Mouse (Mus musculus) neural tube, embryonic 11.5 days (tissue): ENCODE results near the gene Vdr. TPM values are rescaled to one million over a fixed set of nuclear protein-coding genes. Genes with fewer than 3 reads are reported as not detected.

ENCODE experiments used
- ATAC-seq: fragments of 200-750 bp; cut with Nextera tagmentation; 2 replicates; pipeline ENCODE4 v1.8.0; 2017; ENCODE audit warnings: moderate number of reproducible peaks, mild to moderate bottlenecking, moderate TSS enrichment, moderate library complexity; ENCODE audit not compliant: insufficient read depth, low FRiP score, low TSS enrichment
- DNase-seq: peaks from one replicate; pipeline ENCODE4 v3.0.0-alpha.2; 2015; ENCODE audit warnings: low spot score
- H3K27ac ChIP-seq: fragments of 300-500 bp; sonication (generic); 2 replicates; pipeline ENCODE4 v1.5.1; 2014; ENCODE audit warnings: low read depth, mild to moderate bottlenecking, low read length
- H3K27me3 ChIP-seq: fragments of 300-500 bp; sonication (generic); 2 replicates; pipeline ENCODE4 v1.6.1; 2014; ENCODE audit warnings: mild to moderate bottlenecking, low read length, mixed read lengths; ENCODE audit not compliant: control insufficient read depth, insufficient read depth
- H3K36me3 ChIP-seq: fragments of 300-500 bp; sonication (generic); 2 replicates; pipeline ENCODE4 v1.6.1; 2014; ENCODE audit warnings: mild to moderate bottlenecking, low read length, moderate library complexity, mixed read lengths; ENCODE audit not compliant: control insufficient read depth, insufficient read depth
- H3K4me1 ChIP-seq: fragments of 300-500 bp; sonication (generic); 2 replicates; pipeline ENCODE4 v1.6.1; 2014; ENCODE audit warnings: low read length, mixed read lengths; ENCODE audit not compliant: control insufficient read depth, insufficient read depth
- H3K4me2 ChIP-seq: fragments of 300-500 bp; sonication (generic); 2 replicates; pipeline ENCODE4 v1.6.1; 2014; ENCODE audit warnings: low read depth, mild to moderate bottlenecking, moderate library complexity
- H3K4me3 ChIP-seq: fragments of 300-500 bp; sonication (generic); 2 replicates; pipeline ENCODE4 v1.5.1; 2014; ENCODE audit warnings: low read depth, low read length
- H3K9ac ChIP-seq: fragments of 300-500 bp; sonication (generic); 2 replicates; pipeline ENCODE4 v1.6.1; 2014; ENCODE audit warnings: mild to moderate bottlenecking, low read length
- H3K9me3 ChIP-seq: fragments of 300-500 bp; sonication (generic); 2 replicates; pipeline ENCODE4 v1.6.1; 2016; ENCODE audit warnings: low read length; ENCODE audit not compliant: control insufficient read depth
- WGBS: fragments of 180-500 bp; shearing (Covaris S2); extraction: QIAGEN DNeasy Blood & Tissue Kit; methylation state at CpG from one replicate; pipeline ENCODE4 v1.1.7; 2014; 5-methylcytosine and 5-hydroxymethylcytosine counted together
- polyA plus RNA-seq: library from polyadenylated mRNA; unstranded; fragments of >200 nt; fragmentation: Nextera tagmentation; extraction: Ambion mirVana; gene quantifications from 2 replicates; pipeline ENCODE4 v1.2.1, GENCODE M21; 2014

Gene Vdr
- polyA plus RNA-seq, 1 experiment from 2014 or later, result 0.16 TPM

- H3K4me1 ChIP-seq, result no peaks in the 10 kb centered on the region
- WGBS, result 86% methylated on average over 5 of the region's 5 CpGs
- no peak overlapping the region for H3K4me3 ChIP-seq
- no peak overlapping the region for H3K4me2 ChIP-seq
- no peak overlapping the region for H3K9ac ChIP-seq
- no peaks in the 10 kb centered on the region for H3K27me3 ChIP-seq
- DNase-seq (no peak), ATAC-seq (no peak)
- no peaks in the 10 kb centered on the region for H3K9me3 ChIP-seq
- no peak overlapping the region for H3K27ac ChIP-seq
- no peaks in the 10 kb centered on the region for H3K36me3 ChIP-seq
These were observed 59.4 kb downstream of the Vdr start for GRCm38 (mm10) chr15:97851011-97851410.

- no peak overlapping the region for H3K4me3 ChIP-seq
- WGBS, result 22% methylated on average over 2 of the region's 2 CpGs
- no peak overlapping the region for H3K9ac ChIP-seq
- H3K4me2 ChIP-seq, result no peak overlapping the region
- no peaks in the 10 kb centered on the region for H3K36me3 ChIP-seq
- no peaks in the 10 kb centered on the region for H3K27me3 ChIP-seq
- H3K27ac ChIP-seq, result no peak overlapping the region
- H3K9me3 ChIP-seq, result no peaks in the 10 kb centered on the region
- ATAC-seq (no peak), DNase-seq (no peak)
- no peaks in the 10 kb centered on the region for H3K4me1 ChIP-seq
These were observed 60.0 kb downstream of the Vdr start for GRCm38 (mm10) chr15:97850441-97850840.

- H3K4me3 ChIP-seq, result peak overlapping the region; percentile 27
- ATAC-seq (peak; percentile 48; the same call in 1 of the 2 replicates), DNase-seq (peak; percentile 85)
- H3K4me2 ChIP-seq, result peak overlapping the region; percentile 51
- no peaks in the 10 kb centered on the region for H3K36me3 ChIP-seq
- no peaks in the 10 kb centered on the region for H3K27me3 ChIP-seq
- H3K4me1 ChIP-seq, result no peaks in the 10 kb centered on the region
- no peak overlapping the region for H3K27ac ChIP-seq
- peak overlapping the region; percentile 28 for H3K9ac ChIP-seq
- no peaks in the 10 kb centered on the region for H3K9me3 ChIP-seq
- 10% methylated on average over 19 of the region's 19 CpGs for WGBS
These were observed 61.1 kb downstream of the Vdr start for GRCm38 (mm10) chr15:97849116-97849911.

GRCm38 (mm10) chr15:97847866-97848265, 62.6 kb downstream of the Vdr start:
- H3K9ac ChIP-seq, result no peak overlapping the region
- WGBS, result 93% methylated on average over 2 of the region's 2 CpGs

GRCm38 (mm10) chr15:97847285-97847684, 63.1 kb downstream of the Vdr start:
- H3K9ac ChIP-seq, result no peak overlapping the region
- H3K27ac ChIP-seq, result no peak overlapping the region
- WGBS, result 80% methylated on average over 4 of the region's 4 CpGs
- DNase-seq (no peak), ATAC-seq (no peak)
- H3K4me3 ChIP-seq, result no peak overlapping the region
- H3K4me2 ChIP-seq, result no peak overlapping the region
- H3K36me3 ChIP-seq, result no peaks in the 10 kb centered on the region
- no peaks in the 10 kb centered on the region for H3K9me3 ChIP-seq
- H3K27me3 ChIP-seq, result no peaks in the 10 kb centered on the region
- no peaks in the 10 kb centered on the region for H3K4me1 ChIP-seq

More at GRCm38 (mm10) chr15:97847866-97848265, 62.6 kb downstream of the Vdr start:
- Histone ChIP-seq H3K27me3 (no peaks in the 10 kb centered on the region), H3K4me3 (no peak overlapping the region), H3K27ac (no peak overlapping the region), H3K9me3 (no peaks in the 10 kb centered on the region), H3K36me3 (no peaks in the 10 kb centered on the region), H3K4me2 (no peak overlapping the region), H3K4me1 (no peaks in the 10 kb centered on the region)
- DNase-seq (no peak), ATAC-seq (no peak)

GRCm38 (mm10) chr15:97846121-97846882, 64.1 kb downstream of the Vdr start:
- no peak overlapping the region for H3K4me2 ChIP-seq
- WGBS, result 88% methylated on average over 11 of the region's 11 CpGs
- H3K27ac ChIP-seq, result no peak overlapping the region
- H3K9ac ChIP-seq, result no peak overlapping the region
- no peaks in the 10 kb centered on the region for H3K27me3 ChIP-seq
- no peaks in the 10 kb centered on the region for H3K9me3 ChIP-seq
- H3K4me1 ChIP-seq, result no peaks in the 10 kb centered on the region
- no peak for DNase-seq
- no peaks in the 10 kb centered on the region for H3K36me3 ChIP-seq
- no peak overlapping the region for H3K4me3 ChIP-seq
- no peak for ATAC-seq

GRCm38 (mm10) chr15:97844037-97845034, 66.1 kb downstream of the Vdr start, which contains the start of gene Hdac7:
Hdac7 (minus strand) TSS chr15:97844502.
- no peak within 1 kb of the TSS for H3K4me2 ChIP-seq
- no peaks in the 10 kb centered on the region for H3K9me3 ChIP-seq
- ATAC-seq (no peak), DNase-seq (no peak)
- H3K36me3 ChIP-seq, result no peaks in the 10 kb centered on the region
- H3K4me3 ChIP-seq, result no peak within 1 kb of the TSS
- no peak within 1 kb of the TSS for H3K27ac ChIP-seq
- H3K4me1 ChIP-seq, result no peaks in the 10 kb centered on the region
- H3K27me3 ChIP-seq, result no peaks in the 10 kb centered on the region
- H3K9ac ChIP-seq, result no peak within 1 kb of the TSS
- 74% methylated on average over 19 of the region's 19 CpGs for WGBS

- no peaks in the 10 kb centered on the region for H3K36me3 ChIP-seq
- 81% methylated on average over 7 of the region's 7 CpGs for WGBS
- H3K4me2 ChIP-seq, result no peak overlapping the region
- no peak for ATAC-seq
- H3K9me3 ChIP-seq, result no peaks in the 10 kb centered on the region
- no peaks in the 10 kb centered on the region for H3K4me1 ChIP-seq
- DNase-seq, result no peak
- H3K27me3 ChIP-seq, result no peaks in the 10 kb centered on the region
- no peak overlapping the region for H3K9ac ChIP-seq
- no peak overlapping the region for H3K27ac ChIP-seq
- H3K4me3 ChIP-seq, result no peak overlapping the region
These were observed 67.2 kb downstream of the Vdr start for GRCm38 (mm10) chr15:97843247-97843651.
